Mouse (Mus musculus): ENCODE data around the gene Mtmr12. TPM values are rescaled to one million over a fixed set of nuclear protein-coding genes. Genes with fewer than 3 reads are reported as not detected.

The Mtmr12 gene
- polyA plus RNA-seq, 1 experiment from 2014 or later: 16.5 TPM

DNA sequence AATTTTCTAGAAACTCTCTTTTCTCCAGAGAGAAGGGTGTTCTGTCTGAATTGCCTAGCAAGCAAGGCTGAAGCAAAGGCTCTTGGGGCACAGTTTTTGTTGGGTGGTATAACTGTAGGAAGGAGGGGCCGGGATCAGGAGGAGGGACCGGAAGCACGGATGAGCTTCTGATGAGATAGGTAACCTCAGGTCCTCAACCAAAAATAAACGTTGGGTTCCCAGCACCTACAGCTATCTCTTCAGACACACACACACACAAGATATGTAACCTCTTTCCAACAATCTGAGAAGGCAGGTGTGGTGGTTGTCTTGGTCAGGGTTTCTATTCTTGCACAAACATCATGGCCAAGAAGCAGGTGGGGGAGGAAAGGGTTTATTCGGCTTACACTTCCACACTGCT is 112.5 kb downstream of the Mtmr12 start:
- Histone ChIP-seq H3K27ac (ENCODE audit: low read depth, low read length) (no peak overlapping the region), H3K9ac (ENCODE audit: low read length) (no peak overlapping the region), H3K27me3 (ENCODE audit: control insufficient read depth, insufficient read depth, low read length) (peaks cover 3% of the 10 kb centered on the region; the same call in 1 of the 2 replicates), H3K4me2 (no peak overlapping the region), H3K9me3 (ENCODE audit: control insufficient read depth, low read length) (no peaks in the 10 kb centered on the region), H3K4me3 (ENCODE audit: low read depth, low read length) (no peak overlapping the region), H3K4me1 (ENCODE audit: control insufficient read depth, insufficient read depth, low read length) (no peaks in the 10 kb centered on the region), H3K36me3 (ENCODE audit: control insufficient read depth, insufficient read depth, low read length) (no peaks in the 10 kb centered on the region)
- no peak for DNase-seq (ENCODE audit: low spot score, missing footprints)
- WGBS: 86% methylated on average over 5 of the region's 5 CpGs
- no peak for ATAC-seq (ENCODE audit: low FRiP score)

DNA sequence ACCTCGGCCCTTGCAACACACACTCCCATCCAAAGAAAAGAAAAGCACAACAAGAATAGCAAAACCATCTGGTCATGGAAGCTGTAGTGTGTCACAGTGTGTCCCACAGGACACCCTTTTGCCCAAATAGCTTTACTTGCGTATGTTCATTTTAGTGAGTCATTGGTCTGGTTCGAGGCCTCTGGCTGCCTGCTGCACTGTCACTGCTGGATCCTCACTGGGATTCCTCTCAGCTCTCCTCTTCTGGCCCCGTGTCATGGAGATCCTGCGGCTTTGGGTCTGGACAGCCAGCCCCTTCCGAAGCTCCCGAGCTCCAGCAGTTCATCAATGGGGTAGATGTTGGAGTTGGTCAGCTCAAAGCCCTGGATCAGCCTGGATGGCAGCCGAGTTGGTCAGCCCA is 113.6 kb downstream of the Mtmr12 start:
- no peak overlapping the region for H3K27ac ChIP-seq (ENCODE audit: low read depth, low read length)
- no peak for DNase-seq (ENCODE audit: low spot score, missing footprints)
- H3K4me2 ChIP-seq: no peak overlapping the region
- WGBS: 86% methylated on average over 8 of the region's 8 CpGs
- no peak overlapping the region for H3K9ac ChIP-seq (ENCODE audit: low read length)
- peaks cover 5% of the 10 kb centered on the region for H3K4me1 ChIP-seq (ENCODE audit: control insufficient read depth, insufficient read depth, low read length)
- H3K27me3 ChIP-seq (ENCODE audit: control insufficient read depth, insufficient read depth, low read length): peaks cover 3% of the 10 kb centered on the region; the same call in 1 of the 2 replicates
- no peaks in the 10 kb centered on the region for H3K36me3 ChIP-seq (ENCODE audit: control insufficient read depth, insufficient read depth, low read length)
- H3K9me3 ChIP-seq (ENCODE audit: control insufficient read depth, low read length): no peaks in the 10 kb centered on the region
- H3K4me3 ChIP-seq (ENCODE audit: low read depth, low read length): no peak overlapping the region
- ATAC-seq (ENCODE audit: low FRiP score): no peak

DNA sequence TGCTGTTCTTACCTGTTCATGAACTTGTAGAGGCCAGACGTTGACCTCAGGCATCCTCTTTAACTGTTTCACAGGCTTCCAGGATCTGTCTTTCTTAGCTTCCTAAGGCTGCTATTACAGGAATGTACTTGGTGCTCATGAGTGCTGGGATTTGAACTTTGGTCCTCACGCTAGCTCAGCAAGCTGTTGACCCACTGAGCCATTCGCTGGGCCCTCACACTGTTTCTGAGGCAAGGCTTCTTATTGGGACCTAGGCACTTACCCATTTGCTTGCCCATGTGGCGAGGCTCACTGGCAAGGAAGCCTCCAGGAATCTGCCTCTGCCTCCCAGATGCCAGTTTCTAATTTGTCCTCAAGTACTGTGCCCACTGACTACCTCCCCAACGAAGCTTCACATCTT is 115.1 kb downstream of the Mtmr12 start:
- no peak overlapping the region for H3K4me3 ChIP-seq (ENCODE audit: low read depth, low read length)
- DNase-seq (ENCODE audit: low spot score, missing footprints): peak; percentile 84
- H3K27ac ChIP-seq (ENCODE audit: low read depth, low read length): no peak overlapping the region
- 54% methylated on average over 5 of the region's 5 CpGs for WGBS
- no peak for ATAC-seq (ENCODE audit: low FRiP score)
- H3K4me1 ChIP-seq (ENCODE audit: control insufficient read depth, insufficient read depth, low read length): peaks cover 12% of the 10 kb centered on the region
- H3K27me3 ChIP-seq (ENCODE audit: control insufficient read depth, insufficient read depth, low read length): peaks cover 3% of the 10 kb centered on the region; the same call in 1 of the 2 replicates
- H3K36me3 ChIP-seq (ENCODE audit: control insufficient read depth, insufficient read depth, low read length): no peaks in the 10 kb centered on the region
- H3K9ac ChIP-seq (ENCODE audit: low read length): no peak overlapping the region
- no peaks in the 10 kb centered on the region for H3K9me3 ChIP-seq (ENCODE audit: control insufficient read depth, low read length)
- H3K4me2 ChIP-seq: no peak overlapping the region

DNA sequence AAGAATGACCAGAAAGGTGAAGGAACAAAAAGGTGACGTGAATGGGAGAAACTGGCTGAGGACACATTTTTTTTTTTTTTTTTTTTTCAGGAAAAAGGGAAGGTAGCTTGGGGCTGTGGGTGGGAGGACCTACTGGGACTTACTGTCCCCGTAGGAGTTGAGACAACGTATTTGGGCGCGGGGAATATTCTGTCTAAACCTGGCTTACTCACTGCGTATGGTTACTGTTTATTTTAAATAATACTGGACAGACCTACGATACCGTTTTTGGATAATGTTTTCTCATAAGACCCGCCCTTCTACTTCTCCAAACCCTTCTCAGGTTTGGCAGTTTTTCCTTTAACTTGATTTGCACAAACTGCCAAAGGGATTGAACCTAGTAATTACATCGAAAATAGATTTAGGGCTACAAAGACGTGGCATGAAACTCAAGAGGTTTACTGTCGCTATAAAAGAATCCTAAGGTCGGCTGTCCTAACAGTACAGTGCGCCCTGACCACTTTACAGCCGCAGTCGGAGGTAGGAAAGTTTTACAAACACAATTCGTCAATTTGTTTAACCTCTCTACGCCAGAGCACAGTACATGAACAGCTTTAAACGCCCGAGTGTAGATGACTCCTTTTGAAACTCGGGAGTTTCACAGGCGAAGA is 115.7 kb downstream of the Mtmr12 start:
- Histone ChIP-seq H3K36me3 (ENCODE audit: control insufficient read depth, insufficient read depth, low read length) (no peaks in the 10 kb centered on the region), H3K4me1 (ENCODE audit: control insufficient read depth, insufficient read depth, low read length) (peaks cover 12% of the 10 kb centered on the region), H3K9ac (ENCODE audit: low read length) (peak overlapping the region; percentile 97), H3K4me2 (peak overlapping the region; percentile 65), H3K27ac (ENCODE audit: low read depth, low read length) (no peak overlapping the region), H3K27me3 (ENCODE audit: control insufficient read depth, insufficient read depth, low read length) (peaks cover 3% of the 10 kb centered on the region; the same call in 1 of the 2 replicates), H3K4me3 (ENCODE audit: low read depth, low read length) (peak overlapping the region; percentile 100), H3K9me3 (ENCODE audit: control insufficient read depth, low read length) (no peaks in the 10 kb centered on the region)
- DNase-seq (ENCODE audit: low spot score, missing footprints) (peak; percentile 83), ATAC-seq (ENCODE audit: low FRiP score) (no peak)
- 8% methylated on average over 22 of the region's 22 CpGs for WGBS

DNA sequence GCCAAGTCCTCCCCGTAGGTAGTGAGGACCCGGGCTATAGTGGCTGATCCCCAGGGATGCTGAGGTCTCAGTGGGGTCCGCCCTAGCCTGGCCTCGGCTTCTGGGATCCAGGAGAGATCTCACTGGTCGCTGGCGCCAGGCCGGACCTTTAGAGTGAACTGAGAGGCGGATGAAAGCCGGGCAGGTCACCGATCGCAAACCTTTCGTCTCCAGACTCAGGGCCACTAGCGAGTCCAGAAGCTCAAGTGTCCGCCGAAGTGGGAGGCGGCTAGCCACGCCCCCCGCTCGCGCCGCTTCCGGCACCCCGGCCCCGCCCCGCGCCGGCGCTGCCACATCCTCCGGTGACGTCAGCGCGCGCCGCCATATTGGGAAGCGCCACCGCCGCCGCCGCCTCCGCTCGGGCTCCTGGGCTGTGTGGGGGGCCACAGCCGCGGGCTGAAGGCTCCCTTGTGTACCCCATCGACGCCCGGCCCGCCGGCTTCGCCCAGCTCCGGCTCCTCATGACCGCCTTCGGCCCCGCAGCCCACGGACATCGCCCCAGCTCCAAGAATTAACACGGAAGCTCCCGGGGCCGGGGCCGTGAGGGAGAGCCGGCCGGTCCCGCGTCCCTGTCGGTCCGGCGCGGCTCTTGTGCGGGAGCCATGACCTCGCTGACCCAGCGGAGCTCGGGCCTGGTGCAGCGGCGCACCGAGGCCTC is 116.4 kb downstream of the Mtmr12 start, which contains the start of gene Golph3:
Gene Golph3, plus strand, starts transcription at position 360 of the 697 bp plus-strand sequence.
- no peaks in the 10 kb centered on the region for H3K9me3 ChIP-seq (ENCODE audit: control insufficient read depth, low read length)
- DNase-seq (ENCODE audit: low spot score, missing footprints) (peak; percentile 99), ATAC-seq (ENCODE audit: low FRiP score) (peak; percentile 98)
- H3K4me1 ChIP-seq (ENCODE audit: control insufficient read depth, insufficient read depth, low read length): peaks cover 12% of the 10 kb centered on the region
- peak within 1 kb of the TSS; percentile 86 for H3K27ac ChIP-seq (ENCODE audit: low read depth, low read length)
- H3K4me2 ChIP-seq: peak within 1 kb of the TSS; percentile 65
- 1% methylated on average over 66 of the region's 74 CpGs for WGBS
- peak within 1 kb of the TSS; percentile 100 for H3K4me3 ChIP-seq (ENCODE audit: low read depth, low read length)
- peak within 1 kb of the TSS; percentile 97 for H3K9ac ChIP-seq (ENCODE audit: low read length)
- no peaks in the 10 kb centered on the region for H3K36me3 ChIP-seq (ENCODE audit: control insufficient read depth, insufficient read depth, low read length)
- H3K27me3 ChIP-seq (ENCODE audit: control insufficient read depth, insufficient read depth, low read length): peaks cover 3% of the 10 kb centered on the region; the same call in 1 of the 2 replicates

DNA sequence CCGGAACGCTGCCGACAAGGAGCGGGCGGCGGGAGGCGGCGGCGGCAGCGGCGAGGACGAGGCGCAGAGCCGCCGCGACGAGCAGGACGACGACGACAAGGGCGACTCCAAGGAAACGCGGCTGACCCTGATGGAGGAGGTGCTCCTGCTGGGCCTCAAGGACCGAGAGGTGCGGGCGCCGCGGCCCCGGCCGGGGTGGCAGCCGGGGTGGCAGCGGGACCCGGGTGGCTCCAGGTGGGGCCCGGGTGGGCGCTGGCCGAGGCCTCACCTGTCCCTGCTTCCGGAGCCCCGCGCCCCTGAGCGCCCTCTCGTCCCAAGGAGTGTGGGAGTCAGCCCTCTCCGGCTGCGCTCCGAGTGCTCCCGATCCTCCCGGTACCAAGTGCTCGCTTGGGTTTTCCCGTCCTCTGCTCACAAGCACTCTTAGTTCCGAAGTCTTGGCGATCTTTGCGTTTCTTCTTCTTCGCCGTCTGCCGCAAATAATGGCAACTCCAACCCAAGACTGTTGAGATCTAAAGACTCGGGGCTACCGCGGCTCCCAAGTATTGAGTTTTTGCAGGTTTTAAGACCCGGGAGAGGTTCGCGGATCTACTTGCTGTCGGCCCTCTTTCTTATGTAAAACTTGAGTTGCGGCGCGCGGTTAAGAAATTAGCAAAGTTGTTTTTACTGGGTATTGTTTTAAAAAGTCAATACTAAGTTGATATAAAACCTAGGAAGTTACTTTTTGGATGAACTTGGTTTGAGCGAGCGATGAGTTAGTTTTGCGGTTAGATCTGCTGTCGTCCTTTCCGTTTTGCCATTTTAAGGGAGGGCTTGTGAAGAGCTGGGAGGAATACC is 117.2 kb downstream of the Mtmr12 start, which contains the start of gene 1810049J17Rik:
Gene 1810049J17Rik, minus strand, starts transcription at position 112 of the 834 bp plus-strand sequence.
- peak within 1 kb of the TSS; percentile 86 for H3K27ac ChIP-seq (ENCODE audit: low read depth, low read length)
- peak within 1 kb of the TSS; percentile 100 for H3K4me3 ChIP-seq (ENCODE audit: low read depth, low read length)
- DNase-seq (ENCODE audit: low spot score, missing footprints) (no peak), ATAC-seq (ENCODE audit: low FRiP score) (peak; percentile 49)
- H3K9me3 ChIP-seq (ENCODE audit: control insufficient read depth, low read length): no peaks in the 10 kb centered on the region
- peak within 1 kb of the TSS; percentile 97 for H3K9ac ChIP-seq (ENCODE audit: low read length)
- peaks cover 12% of the 10 kb centered on the region for H3K4me1 ChIP-seq (ENCODE audit: control insufficient read depth, insufficient read depth, low read length)
- no peaks in the 10 kb centered on the region for H3K36me3 ChIP-seq (ENCODE audit: control insufficient read depth, insufficient read depth, low read length)
- H3K4me2 ChIP-seq: peak within 1 kb of the TSS; percentile 65
- WGBS: under 1% methylated on average over 57 of the region's 70 CpGs
- peaks cover 3% of the 10 kb centered on the region; the same call in 1 of the 2 replicates for H3K27me3 ChIP-seq (ENCODE audit: control insufficient read depth, insufficient read depth, low read length)

DNA sequence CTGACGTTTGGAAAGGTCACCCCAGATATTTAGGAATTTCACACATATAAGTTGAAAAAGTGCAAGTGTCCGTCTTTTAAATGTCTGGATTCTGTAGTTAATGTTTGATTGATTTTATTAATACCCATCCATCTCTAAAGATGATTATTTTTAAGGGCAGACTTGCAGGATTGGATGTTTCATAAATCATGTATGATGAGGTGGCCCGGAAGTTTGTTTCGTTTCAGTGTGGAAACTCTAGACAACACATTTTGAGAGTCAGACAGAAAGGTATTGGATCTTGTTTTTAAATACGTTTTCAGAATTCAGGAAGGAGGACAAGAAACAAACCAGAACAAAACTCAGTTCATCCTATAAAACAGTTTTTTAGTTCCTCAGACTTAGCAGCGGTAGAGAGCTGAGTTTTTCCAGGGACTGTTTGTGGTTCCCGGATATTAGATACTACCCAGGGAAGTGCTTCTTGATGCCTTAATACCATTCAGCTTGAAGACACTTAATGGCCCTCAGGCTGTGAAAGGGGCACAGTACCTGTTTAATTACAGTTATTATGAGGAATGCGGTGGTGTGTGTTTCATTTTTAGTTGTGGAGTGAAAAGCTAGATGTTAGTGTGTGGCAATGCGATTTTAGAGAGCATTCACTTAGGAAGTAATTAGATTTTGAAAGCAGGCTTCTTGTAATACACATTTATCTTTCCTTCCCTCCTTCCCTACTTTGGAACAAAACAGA is 118.0 kb downstream of the Mtmr12 start:
- 21% methylated on average over 9 of the region's 9 CpGs for WGBS
- H3K9ac ChIP-seq (ENCODE audit: low read length): peak overlapping the region; percentile 97
- peak overlapping the region; percentile 100 for H3K4me3 ChIP-seq (ENCODE audit: low read depth, low read length)
- H3K27ac ChIP-seq (ENCODE audit: low read depth, low read length): no peak overlapping the region
- ATAC-seq (ENCODE audit: low FRiP score) (no peak), DNase-seq (ENCODE audit: low spot score, missing footprints) (peak; percentile 86)
- H3K4me1 ChIP-seq (ENCODE audit: control insufficient read depth, insufficient read depth, low read length): peaks cover 12% of the 10 kb centered on the region
- no peaks in the 10 kb centered on the region for H3K36me3 ChIP-seq (ENCODE audit: control insufficient read depth, insufficient read depth, low read length)
- H3K9me3 ChIP-seq (ENCODE audit: control insufficient read depth, low read length): no peaks in the 10 kb centered on the region
- peaks cover 3% of the 10 kb centered on the region; the same call in 1 of the 2 replicates for H3K27me3 ChIP-seq (ENCODE audit: control insufficient read depth, insufficient read depth, low read length)
- H3K4me2 ChIP-seq: peak overlapping the region; percentile 65
